Mouse (Mus musculus) adipocyte (in vitro differentiated cells): Measurements from ENCODE around the gene Wfdc8.

Experiments
- DNase-seq: peaks from one replicate; pipeline ENCODE4 v3.0.0-alpha.2; 2016; ENCODE audit warnings: low spot score

Wfdc8 gene

DNA sequence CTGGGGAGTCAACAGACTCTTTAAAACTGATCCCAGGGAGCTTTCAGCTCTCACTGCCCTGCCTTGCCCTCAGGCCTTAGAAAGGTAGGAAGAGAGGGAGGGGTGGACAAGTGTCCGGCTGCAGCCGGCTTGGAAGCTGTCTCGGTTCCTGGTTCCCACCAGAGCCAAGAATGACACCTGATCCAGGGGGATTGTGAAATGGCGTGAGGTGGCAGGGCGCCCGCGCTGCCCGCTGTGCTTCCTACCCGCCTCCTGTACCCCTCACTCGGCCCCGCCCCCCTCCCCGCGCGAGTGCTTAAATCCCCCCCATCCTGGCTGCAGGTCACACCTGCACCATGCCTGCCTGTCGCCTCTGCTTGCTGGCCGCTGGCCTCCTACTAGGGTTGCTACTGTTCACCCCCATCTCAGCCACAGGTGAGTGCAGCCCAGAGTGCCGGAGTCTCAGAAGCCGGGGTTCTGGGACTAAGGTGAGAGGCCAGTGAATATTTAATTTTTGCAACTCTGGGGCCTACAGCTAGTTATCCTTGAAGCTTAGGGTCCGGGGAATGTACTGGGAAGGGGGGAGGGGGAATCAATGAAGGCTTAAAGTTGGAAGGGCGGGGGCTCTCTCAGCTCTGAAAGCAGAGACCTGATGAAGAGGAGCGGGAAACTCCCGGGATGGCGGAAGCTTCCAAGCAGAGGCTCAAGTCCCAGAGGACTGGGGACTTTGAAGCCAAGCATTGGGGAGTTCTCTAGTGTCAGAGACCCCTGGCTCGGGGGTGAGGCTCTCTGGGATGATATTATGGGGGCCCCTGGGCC is 50.8 kb downstream of the Wfdc8 start, which contains the start of gene Wfdc2:
Wfdc2 (plus strand) TSS at position 23 of the 798 bp plus-strand sequence.
- DNase-seq = no peak

DNA sequence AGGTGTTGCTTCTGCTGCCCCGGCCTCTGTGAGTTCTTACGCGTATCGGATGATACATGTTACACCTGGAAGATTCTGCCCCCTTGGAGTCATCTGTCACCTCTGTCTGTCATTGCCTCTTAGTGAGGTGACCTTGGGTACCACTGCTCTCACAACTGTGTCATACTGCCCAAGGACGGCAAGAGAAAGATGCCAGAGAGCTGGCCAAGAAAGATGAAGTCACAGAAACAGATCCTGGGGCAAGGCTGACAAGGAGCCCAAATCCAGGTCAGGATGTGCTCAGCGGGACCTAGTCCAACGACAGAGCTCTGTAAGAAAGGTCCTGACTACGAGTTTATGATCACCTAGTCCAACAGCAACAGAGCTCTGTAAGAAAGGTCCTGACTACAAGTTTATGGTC is 53.3 kb downstream of the Wfdc8 start:
- no peak for DNase-seq

DNA sequence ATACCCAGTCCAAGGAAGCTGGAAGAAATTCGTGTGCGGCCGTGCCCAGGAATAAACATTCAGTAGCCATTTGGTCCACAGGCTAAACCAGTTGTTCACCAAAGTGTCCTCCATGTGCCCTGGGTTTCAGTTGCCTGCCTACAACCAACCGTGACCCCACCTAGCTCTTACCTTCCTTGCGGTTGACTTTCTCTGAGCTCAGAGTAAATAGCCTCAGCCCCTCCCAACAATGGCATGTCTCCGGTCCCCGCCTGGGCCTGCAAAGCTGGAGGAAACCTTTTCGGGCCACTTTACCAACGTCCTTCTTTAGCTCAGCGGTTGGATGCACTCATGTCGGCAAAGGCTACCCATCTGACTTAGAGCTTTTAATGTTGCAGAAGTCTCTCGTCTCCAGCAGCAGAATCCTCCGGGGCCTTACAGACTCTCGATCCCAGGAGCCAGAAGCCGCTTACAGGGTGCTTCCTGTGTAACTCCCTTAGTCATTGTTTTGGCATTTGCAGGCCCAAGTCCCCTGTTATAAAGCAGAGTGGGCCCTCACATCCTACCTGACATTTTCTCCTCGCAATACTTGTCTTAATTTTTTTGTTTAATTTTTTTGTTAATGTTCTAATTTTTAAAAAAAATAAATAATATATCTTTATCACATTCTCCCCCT is 54.3 kb downstream of the Wfdc8 start:
- DNase-seq = no peak

DNA sequence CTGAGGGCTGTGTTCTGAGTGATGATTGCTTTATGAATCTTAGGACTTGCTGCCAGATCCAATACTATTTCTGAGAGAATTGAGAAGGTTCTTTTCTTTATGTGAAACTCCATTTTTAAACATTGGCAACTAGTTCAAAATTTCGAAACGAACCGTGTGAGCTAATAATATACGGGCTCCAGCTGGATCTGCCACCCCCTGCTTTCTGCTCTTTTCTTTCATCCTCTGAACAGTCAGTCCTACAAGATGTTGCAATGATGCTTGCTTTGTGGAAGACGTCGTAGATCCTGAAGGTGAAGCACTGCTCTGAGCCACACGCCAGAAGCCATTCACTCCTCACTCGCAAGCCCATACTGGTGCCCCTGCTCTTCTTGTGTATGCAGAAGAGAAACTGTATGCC is 55.0 kb downstream of the Wfdc8 start:
- DNase-seq = no peak

DNA sequence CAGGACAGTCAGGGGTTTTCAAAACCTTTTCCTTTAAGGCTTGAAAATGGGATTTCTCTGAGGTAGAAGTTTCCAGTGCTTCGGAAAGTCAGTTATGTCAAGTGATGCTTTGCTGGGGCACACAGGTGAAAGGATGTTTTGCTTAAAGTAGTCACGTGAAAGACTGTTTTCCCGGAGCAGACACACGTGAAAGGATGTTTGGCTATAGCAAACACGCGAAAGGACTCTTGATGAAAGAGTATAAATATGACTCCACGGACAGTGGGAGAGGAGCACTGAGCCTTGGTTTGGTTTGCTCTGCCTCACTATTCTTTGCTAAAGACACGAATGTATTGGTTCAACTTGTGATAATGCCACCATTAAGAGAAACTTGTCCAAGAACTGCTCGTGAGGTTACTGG is 61.9 kb downstream of the Wfdc8 start:
- no peak for DNase-seq

DNA sequence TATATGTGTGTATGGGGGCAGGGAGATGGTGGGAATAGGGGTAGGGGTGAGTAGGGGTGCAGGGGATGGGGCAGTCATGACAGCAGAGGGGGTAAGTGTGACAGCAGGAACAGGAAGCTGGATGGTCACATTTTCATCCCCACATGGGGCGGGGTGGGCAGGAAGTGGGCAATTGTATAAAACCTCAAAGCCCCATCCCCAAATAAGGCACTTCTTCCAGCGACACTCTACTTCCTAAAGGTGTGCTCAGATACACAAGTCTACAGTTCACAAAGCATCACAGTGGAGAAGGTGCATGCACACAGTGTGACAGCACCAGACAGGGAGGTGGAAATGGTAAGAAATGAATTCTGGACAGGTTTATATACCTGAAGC is 62.5 kb downstream of the Wfdc8 start:
- no peak for DNase-seq

DNA sequence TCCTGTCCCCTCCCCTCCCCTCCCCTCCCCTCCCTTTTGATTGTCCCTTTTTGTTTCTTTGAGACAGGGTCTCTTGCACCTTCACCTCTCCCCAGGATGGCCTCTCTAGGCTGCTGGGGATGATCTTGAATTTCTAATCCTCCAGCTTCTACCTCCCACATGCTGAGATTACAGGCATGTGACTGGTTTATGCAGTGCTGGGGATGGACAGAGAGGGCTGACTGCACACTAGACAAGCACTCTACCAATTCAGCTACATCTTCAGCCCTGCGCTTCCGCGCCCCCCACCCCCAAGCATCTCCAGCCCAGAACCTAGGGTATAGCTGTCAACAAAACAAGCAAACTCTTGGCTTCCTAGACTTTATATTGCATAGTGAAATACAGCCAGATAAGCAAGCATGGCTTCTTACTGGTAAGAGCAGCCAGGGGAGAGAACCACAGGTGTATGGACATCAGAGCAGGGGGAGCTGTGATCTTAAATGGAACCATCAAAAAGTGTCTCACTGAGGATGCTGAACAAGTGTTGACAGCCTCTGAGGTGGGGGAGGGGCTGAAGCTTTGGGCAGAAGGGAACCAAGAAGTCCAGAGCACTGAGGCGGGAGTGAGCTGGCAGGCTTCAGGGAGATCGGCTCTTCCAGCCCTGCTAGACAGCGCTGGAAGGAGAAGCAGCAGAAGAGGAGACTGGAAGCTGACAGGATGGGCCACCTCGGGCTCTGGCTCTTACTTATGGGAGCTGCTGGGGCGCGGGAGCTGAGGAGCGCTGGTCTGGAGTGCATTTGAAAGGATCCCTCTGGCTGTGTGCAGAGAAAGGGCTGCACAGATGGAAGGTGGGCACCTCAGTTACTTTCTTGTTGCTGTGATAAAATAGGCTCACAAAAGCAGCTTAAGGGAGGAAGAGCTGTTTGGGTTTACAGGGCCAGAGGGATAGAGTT is 63.2 kb downstream of the Wfdc8 start:
- DNase-seq = no peak

DNA sequence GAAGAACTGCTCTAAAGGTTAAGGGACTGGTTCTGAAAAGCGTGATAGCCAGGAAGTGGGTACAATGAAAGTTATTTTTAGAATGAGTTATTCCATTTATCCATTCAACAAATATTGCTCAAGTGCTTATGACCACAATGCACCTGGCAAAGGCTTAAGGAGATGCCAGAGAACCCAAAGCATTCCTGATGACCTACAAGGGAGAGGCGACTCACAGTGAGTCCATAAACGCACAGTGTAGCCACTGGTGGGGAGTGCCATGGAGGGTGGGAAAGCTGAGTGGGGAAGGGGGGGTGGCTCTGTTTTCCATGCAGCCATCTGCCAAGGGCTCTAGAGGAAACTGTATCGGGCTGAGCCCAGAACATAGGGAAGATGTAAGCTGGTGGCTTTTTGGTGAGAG is 64.1 kb downstream of the Wfdc8 start:
- DNase-seq = no peak
